Mouse (Mus musculus) B cell, adult 2 months (primary cell): Measurements from ENCODE around the gene Rnf7.
A peak's percentile ranks its signal among the peaks of the same experiment; 100 is the strongest.
"Not testable (repeated sequence)": the region's sequence is repeated elsewhere in the genome, so short reads cannot be mapped to it uniquely, and the experiment has no call there.

Source experiments
- DNase-seq, 2 experiments: peaks; one replicate each; pipeline ENCODE4 v3.0.0; 2022

The Rnf7 gene

DNA sequence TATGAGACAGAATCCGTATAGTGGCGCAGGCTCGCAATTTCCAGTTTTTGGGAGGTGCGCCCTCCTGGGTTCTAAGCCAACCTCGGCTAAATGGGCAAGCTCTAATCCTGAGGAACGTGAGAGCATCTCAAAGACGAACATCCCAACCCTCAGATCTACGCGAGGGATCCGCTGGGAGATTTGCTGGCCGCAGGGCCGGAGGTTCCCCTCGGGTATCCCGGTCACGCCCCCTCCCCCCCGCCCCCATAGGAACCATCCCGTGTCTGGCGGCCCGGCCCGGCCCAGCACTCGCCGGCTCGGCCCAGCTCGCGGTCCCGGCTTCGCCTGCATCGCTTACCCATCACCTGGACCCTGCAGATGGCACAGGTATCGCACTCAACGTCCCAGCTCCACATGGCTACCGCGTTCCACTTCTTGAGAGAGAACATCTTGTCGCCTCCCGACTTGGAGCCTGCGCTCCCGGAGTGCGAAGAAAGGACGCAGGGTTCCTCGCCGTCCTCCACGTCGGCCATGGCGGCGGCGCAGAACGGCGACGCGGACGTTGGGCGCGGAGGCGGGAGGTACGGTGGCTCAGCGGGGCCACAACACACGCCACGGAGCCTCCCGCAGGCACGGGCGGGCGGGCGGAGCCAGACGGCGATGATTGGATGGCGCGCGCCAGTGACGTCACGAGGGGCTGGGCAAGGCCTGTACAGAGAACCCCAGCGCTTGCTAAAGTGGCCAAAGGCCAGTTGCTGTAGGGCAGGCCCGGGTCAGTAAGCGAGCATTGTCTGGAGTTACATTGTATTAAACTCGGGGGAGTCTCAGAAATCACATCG is at the start of gene Rnf7:
Gene Rnf7 (minus strand): TSS at position 605 of the 818 bp plus-strand sequence.
- DNase-seq = peak; percentile 99

DNA sequence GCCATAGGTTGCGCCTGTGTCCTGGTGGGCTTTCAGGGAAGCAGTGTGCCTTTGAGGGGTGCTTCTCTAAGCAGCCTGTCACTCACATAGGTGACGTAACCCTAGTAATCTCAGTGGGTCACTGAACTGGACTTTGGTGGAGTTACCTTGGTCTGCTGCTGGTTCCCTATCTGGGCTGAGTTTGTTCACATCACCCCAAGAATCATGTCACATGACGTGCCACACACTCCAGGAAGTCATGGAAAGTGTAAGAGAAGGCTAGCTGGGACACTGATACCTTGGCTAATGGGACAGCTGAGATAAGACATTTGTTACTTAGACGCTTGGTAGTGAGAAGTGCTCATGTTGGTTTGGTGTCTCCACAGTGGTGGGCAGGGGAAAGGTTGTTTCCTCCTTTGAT is 47.5 kb upstream of the Rnf7 start:
- DNase-seq = no peak

DNA sequence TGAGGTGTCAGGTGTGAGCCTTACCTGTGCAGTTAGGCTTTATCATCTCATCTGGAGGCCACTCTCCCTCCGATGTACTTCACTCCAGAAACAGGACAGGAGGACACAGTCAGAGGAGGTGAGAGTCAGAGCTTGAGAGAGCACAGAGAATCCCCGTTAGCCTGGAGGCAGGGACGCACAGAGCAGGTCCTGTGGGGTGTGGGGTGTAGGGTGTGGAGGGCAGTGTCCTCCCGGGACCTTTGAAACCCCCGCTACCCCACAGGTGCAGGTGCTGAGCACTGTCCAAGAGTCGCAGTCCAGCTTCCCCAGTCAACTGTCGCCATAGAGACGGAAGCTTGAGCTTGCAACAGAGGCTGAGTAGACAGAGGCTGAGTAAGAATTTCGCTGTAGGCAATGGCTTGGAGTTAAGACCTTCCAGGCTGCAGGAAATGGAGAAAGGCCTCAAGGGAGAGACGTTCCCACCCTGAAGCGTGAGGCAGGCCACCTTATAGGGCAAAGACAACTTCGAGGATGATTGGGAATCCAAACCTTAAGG is 46.6 kb upstream of the Rnf7 start, which contains the start of gene Gm28729:
Gene Gm28729 (minus strand): TSS at position 293 of the 535 bp plus-strand sequence.
- DNase-seq = no peak

DNA sequence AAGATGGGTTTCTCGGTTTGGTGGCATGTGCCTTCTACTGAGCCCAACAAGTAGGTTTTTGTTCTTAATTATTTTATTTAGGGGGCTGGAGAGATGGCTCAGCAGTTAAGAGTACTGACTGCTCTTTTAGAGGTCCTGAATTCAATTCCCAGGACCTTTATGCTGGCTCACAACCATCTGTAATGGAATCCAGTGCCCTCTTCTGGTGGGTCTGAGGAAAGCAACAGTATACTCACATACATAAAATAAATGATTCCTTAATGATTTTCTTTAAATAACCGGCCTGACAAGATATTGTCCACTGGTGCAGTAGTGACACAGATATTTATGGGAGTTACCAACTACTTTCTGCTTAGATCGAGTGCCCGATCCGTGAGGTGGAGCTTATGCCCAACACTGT is 44.7 kb upstream of the Rnf7 start:
- no peak for DNase-seq

DNA sequence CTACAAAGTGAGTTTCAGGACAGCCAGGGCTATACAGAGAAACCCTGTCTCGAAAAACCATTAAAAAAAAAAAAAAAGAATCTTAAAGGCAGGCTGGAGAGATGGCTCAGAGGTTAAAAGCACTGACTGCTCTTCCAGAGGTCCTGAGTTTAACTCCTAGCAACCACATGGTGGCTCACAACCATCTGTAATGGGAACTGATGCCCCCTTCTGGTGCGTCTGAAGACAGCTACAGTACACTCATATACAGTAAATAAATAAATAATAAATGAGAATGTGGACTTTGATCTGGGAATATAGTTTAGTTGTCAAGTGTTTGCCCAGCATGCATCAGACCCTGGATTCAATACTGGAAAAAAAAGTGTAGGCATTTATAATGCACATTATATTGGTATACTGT is 43.1 kb upstream of the Rnf7 start:
- not testable (repeated sequence) for DNase-seq

DNA sequence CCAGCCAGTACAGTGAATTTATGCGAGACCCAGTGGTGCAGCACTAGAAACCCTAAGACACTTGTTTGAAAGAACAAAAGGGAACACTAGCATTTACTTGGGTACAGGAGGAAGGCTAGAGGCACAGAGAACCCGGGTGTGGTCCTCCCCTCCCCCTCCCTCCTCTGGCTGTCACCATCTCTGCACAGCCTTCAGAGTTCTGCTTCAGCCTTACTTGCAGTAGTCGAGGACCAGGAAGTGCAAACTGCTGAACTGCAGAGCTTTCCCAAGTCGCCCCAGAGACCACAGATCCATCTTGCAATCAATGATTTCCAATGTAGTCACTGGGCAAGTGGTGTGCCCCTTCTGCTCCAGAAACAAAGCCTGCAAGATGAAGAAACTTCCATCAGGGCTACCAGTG is 39.0 kb upstream of the Rnf7 start:
- DNase-seq = no peak

DNA sequence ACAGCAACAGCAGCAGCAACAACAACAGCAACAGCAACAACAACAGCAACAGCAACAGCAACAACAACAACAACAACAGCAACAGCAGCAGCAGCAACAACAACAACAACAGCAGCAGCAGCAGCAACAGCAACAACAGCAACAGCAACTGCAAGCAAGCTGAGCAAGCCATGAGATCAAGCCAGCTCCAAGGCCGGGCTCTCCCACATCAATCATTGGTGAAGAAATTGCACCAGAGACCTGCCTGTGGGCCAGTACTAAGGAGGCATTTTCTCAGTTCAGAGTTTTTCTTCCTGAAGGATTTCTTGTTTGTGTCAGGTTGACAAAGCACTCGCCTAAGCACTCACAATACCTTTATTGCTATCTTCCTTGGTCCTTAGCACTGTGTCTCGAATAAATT is 38.3 kb upstream of the Rnf7 start:
- no peak for DNase-seq

DNA sequence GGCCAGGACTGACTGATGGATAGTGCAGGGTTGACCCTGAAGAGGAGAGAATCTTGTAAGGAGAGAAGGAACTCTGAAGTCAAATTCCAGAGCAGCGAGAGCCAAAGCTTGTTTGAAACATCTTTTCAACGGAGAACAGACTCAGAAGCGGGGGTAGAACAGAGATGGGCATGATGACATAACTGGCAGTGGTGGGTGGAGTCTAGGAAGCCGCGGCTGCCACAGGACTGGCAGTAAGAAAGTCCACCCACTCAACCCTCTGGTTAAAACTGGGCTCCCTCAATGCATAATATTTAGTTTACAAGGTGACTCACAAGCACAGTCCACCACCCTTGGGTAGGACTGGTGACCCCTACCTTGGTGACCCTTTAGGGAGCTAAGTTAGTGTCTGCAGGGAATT is 37.3 kb upstream of the Rnf7 start:
- no peak for DNase-seq

DNA sequence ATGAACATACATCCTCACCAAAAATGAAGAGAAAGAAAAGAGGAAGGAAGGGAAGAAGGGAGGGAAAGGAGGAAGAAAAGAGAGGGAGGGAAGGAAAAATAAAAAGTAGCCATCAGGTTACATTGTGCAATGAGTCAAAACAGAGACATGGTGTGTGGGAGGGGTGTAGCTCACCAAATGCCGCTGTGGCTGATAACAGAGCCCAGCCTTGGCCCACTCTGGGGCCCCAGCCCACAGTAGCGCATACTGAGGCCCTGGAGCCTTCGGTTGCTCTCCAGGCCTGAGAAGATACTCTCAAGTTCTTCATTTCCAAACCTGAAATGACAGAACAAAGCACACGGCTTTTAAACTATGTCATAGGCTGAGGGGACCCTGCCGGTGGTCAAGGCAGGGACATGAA is 35.8 kb upstream of the Rnf7 start:
- DNase-seq = no peak

DNA sequence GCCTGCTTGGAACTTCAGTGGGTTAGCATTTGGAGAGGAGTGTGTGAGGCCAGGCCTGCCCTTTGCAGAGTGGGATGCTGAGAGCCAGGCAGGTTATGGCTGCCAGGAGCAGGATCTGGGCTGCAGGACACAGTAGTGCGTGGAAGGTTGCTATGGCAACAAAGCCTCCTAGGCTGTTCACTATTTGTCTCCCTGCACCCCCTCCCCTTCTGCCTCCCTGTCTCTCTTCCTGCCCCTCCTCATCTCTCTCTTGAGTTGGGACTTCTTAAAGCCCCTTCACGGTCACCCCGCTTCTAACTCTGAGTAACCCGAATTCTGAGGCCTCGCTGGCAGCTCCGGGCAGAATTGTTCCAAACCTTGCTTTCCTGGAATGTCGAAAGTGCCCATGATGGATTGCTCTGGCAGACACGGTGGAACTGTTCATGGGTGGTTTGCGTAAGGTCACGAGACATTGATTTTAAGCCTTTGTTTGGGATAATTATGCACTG is 27.6 kb upstream of the Rnf7 start:
- no peak for DNase-seq

DNA sequence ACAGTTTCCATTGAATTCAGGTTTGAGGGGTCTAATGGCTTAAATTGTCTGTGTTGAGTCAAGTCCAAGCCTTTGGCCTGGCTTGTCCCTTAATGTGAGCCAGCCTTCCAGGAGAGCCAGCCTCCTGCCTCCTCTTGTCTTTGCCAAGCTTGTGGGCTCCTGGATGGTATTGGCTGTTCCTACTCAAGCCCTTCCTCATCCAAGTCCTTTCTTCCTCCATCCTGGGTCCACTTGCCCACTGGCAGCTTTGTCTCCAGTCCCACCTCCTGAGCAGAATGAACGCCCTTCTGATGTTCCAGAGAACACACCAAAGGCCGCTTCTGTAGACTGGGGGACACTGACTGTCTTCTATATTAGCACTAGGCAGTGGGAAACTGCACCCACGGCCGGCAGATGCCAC is 26.7 kb upstream of the Rnf7 start:
- no peak for DNase-seq

DNA sequence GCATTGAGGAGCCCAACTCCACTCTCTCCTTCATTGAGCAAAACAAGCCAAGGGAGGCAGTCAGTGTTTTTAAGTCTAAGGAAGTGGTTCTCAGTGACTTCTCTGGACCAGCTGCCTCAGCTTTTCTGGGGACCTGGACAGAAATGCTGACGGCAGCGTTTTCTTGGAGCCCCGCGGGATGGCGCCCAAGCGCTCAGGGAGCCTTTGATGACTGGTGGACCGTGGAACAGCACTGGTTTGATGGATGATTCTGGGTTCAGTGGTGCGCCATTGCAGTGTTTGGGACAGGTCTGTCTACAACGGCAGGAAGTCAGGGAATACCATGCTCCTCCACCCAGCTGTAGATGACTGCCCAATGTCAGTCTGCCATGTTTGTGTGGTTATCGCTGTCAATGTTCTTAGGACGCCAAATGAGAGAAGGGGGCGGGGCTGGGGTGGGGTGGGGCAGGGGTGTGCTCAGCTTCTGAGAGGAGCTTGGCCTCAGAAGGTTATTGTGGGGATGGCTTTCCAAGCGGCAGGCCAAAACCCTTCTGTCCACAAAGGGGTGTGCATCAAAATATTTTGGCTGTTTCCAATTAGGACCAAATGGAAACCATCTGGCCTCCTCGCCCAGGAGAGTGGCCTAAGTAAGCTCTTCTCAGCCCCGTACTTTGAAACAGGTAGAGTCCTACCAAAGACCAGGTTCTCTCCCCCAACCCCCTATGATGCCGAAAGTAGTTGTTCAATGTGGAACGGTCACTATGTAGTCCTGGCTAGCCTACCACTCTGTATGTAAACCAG is 25.8 kb upstream of the Rnf7 start:
- DNase-seq = no peak

DNA sequence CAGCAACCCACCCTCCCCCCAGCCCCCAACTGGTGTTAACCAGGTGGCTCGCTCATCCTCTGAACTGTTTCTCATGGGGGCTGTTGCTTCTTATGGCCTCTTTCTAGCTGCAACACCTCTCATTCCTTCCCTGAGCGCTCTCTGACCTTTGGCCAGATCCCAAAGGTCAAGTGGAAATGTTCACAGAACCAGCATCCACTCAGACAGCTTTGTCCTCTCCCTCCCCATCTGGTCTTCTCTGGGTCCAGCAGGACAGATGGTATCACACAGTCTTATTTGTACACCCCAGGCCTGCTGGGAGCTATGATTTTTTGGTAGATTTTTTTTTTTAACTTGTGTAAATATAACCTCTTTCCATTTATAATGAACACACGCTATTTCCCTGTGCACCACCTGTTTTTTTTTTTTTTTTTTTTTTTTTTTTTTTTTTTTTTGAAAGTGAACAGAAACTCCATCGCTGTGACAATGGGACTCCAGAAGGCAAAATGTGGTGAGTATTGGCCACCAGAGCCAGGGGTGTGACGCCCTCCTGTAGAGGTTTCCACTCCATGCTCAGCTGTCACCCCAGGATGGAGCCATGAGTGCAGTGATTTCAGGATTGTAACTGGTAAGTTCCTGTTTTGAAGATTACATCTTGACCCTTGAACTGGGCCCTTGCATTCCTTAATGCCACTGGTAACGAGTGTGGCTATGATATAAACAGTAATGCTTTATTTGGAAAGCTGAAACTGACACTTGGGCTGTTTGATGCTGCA is 24.6 kb upstream of the Rnf7 start:
- DNase-seq = no peak

DNA sequence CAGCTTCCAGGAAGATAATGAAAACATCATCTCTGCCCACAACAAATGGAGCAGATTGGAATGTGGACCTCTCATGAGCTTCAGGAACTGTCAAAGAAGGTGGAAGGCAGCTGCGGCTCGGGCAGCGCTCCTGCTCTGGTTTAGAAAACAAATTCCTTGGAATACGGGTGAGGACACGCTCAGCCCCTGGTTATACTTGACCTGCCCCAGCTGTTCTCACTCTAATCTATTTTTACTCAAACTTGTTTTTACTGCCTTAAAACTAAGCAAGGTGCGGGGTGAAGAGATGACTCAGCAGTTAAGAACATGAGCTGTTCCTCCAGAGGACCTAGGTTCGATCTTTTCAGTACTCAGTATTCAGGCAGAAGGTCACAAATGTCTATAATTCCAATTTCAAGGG is 22.7 kb upstream of the Rnf7 start:
- no peak for DNase-seq

DNA sequence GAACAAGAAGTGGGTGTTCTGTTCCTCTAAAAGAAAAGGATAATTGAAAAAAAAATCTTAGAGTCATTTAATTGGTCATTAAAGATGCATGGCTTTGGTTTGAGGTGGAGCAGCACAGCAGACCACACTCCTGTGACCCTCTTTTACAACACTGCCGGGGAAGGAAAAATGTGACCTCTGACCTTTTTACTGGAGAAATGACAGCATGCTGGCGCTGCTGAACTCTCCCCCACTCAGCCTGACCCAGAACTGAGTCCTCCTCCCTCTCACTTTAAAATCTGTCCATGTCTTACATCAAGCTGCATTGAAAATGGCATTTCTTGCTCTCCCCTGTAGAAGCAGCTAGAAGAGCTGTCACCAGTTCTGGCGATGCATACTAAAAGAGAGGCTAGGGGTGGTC is 14.7 kb upstream of the Rnf7 start:
- no peak for DNase-seq

DNA sequence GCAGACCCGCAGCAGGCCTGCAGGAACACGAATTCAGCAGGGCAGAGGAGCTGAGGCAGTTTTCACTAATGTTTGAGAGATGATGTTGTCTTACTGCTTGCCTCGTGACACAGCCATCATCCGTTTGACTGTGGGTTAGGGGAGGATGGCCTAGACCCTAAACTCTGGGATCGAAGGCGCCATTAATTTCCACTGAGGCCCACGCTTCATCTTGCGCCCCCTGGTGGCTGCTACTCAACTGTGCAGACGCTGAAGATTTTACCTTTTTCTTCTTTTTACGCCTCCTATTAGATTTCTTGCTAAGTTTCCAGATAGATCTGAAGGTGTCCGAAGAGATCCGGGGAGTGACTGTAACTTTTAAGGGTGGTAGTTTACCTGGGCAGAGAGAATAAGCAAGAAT is 13.3 kb upstream of the Rnf7 start:
- DNase-seq = peak; percentile 81

DNA sequence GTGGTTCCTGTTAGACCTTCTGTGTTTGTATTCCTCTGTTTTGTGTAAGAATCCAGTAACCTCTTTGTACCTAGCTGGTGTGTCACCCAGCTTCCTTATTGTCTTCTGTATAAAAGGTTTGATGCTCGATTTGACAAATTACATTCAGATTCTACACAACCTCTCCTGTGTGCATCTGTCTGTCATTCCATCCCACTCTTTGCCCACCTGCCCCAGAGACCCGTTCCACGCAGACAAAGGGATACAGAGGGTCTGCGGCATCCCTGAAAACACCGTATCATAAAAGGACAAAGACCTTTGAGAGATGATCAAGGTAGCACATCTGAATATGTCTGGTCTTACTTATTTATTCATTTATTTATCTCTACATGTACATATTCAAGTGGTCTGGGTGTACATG is 9.4 kb upstream of the Rnf7 start:
- not testable (repeated sequence) for DNase-seq

DNA sequence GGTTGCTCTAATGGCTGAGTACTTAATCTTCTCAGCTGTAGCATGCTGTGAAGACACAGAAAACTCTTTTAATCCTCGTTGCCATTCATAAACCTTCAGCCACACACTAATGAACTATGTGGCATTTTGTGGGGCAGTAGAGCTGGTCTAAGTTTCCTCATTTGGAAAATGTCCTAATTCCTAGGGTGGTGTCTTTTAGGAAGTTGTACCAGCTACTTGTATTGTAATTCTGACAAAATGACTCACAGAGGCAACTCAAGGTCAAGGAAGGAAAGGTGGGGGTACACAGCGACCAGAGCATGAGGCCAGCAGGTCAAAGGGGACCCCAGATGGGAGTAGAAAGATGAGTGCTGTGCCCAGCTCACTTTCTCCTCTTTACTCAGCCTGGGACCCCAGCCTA is 5.2 kb upstream of the Rnf7 start:
- no peak for DNase-seq

DNA sequence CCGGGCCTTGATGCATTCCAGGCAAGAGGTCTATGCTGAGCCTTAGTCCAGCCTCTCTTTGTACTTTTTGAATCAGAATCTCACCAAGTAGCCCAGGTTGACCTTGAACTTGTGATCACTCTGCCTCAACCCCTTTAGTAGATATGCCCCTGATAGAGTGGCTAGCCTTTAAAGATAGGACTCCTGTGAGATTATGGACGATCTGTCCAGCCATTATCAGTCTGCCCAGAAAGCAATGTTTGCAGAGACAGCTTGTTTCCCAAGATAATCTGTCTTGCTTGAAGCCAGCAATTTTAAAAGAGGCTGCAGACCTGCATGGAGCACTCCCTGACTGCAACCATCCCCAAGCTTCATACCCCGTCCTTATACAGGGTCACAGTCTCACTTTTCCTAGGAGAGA is 4.6 kb upstream of the Rnf7 start:
- DNase-seq = no peak

DNA sequence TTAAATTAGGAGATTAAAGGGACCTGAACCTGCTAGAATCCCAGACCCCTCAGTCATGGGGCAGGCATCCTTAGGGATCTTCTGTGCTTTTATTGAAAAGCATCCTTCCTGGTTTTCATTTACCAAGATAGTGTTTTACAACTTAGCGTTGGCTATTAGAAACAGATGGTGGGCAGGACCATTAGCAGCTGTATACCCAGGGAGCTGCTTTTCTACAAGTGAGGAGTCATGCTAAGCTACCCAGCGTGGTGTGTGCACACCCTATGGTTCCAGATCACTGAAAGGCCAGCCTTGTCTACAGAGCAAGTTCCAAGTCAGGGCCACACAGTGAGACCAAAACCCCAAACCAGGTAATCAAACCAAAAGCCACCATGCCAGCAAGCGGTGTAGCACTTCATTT is 6.1 kb downstream of the Rnf7 start:
- no peak for DNase-seq

DNA sequence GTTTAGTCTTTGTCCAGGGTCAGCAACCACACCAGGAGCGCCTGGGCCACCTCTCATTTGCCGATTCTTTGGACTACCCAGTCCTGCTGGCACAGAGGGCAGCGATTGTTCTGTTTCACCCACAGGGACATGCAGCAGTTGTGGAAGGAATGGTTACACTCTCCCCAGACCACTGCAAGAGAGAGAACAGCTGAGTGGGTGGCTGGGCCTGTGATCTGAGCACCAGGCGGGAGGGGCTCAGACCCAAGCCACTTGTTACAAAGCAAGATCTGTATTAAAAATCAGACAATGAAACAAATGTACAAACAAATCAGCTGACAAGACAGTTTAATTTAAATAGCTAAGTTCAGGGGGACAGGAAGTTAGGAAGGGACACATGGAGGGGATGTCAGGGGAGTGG is 6.8 kb downstream of the Rnf7 start:
- DNase-seq = not testable (repeated sequence)

DNA sequence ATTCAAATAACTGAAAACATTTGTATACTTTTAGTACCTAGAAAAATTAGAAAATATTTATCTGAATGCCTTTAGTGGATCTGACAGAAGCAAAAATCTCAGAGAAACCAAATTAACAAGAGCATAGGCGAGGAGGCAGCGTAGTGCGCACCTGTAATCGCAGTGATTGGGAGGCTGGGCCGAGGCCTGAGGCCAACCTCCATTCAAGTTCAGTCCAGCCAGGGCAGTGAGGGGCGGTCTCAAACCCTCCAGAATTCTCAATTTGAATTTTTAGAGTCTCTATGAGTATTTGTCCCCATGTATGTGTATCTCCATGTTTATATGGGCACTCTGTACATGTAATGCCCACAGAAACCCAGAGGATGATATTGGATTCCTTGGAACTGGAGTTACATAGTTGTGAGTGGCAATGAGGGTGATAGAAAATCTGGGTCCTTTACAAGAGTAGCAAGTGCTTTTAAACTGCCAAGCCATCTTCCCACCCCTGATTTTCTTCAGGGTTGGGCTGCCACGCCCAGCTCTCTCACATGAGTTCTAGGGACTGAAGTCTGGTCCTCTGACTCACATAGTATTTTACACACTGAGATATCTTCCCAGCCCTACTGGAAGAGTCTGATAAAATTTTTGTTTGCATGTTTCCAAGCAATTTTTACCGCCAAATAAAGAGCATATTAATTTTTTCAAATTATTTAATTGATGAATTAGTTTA is 8.1 kb downstream of the Rnf7 start:
- no peak for DNase-seq
